Mouse (Mus musculus) forebrain, embryonic 16.5 days (tissue): ENCODE data around the gene Thap2. TPM values are rescaled to one million over a fixed set of nuclear protein-coding genes. Genes with fewer than 3 reads are reported as not detected.

Source experiments
- ATAC-seq: fragments of 200-750 bp; cut with Nextera tagmentation; 2 replicates; pipeline ENCODE4 v1.8.0; 2017; ENCODE audit warnings: mild to moderate bottlenecking, moderate library complexity
- H3K27ac ChIP-seq: fragments of 300-500 bp; sonication (generic); 2 replicates; pipeline ENCODE4 v1.5.1; 2014; ENCODE audit warnings: low read length, control low read depth
- H3K27me3 ChIP-seq: fragments of 300-500 bp; sonication (generic); replicated peaks from 2 replicates; pipeline ENCODE4 v1.6.1; 2014; ENCODE audit warnings: low read length; ENCODE audit not compliant: control insufficient read depth, insufficient read depth
- H3K36me3 ChIP-seq: fragments of 300-500 bp; sonication (generic); 2 replicates; pipeline ENCODE4 v1.6.1; 2014; ENCODE audit not compliant: control insufficient read depth, insufficient read depth
- H3K4me1 ChIP-seq: fragments of 300-500 bp; sonication (generic); replicated peaks from 2 replicates; pipeline ENCODE4 v1.6.1; 2014; ENCODE audit warnings: low read length; ENCODE audit not compliant: control insufficient read depth, insufficient read depth
- H3K4me2 ChIP-seq: fragments of 300-500 bp; sonication (generic); 2 replicates; pipeline ENCODE4 v1.6.1; 2014; ENCODE audit warnings: mild to moderate bottlenecking, low read length, control low read depth
- H3K4me3 ChIP-seq: fragments of 300-500 bp; sonication (generic); replicated peaks from 2 replicates; pipeline ENCODE4 v1.5.1; 2014; ENCODE audit warnings: mild to moderate bottlenecking, low read length, control low read depth
- H3K9ac ChIP-seq: fragments of 300-500 bp; sonication (generic); replicated peaks from 2 replicates; pipeline ENCODE4 v1.6.1; 2014; ENCODE audit warnings: low read depth, low read length, control low read depth
- H3K9me3 ChIP-seq: fragments of 300-500 bp; sonication (generic); 2 replicates; pipeline ENCODE4 v1.6.1; 2016; ENCODE audit warnings: low read length; ENCODE audit not compliant: control insufficient read depth
- WGBS: fragments of 180-500 bp; shearing (Covaris S2); extraction: QIAGEN DNeasy Blood & Tissue Kit; methylation state at CpG from one replicate; pipeline ENCODE4 v1.1.7; 2014; 5-methylcytosine and 5-hydroxymethylcytosine counted together
- polyA plus RNA-seq: library from polyadenylated mRNA; unstranded; fragments of >200 nt; fragmentation: Nextera tagmentation; extraction: Ambion mirVana; gene quantifications from 2 replicates; pipeline ENCODE4 v1.2.1, GENCODE M21; 2015

The Thap2 gene
- polyA plus RNA-seq, 1 experiment from 2014 or later = 30.7 TPM

GRCm38 (mm10) chr10:115342771-115343425, 41.3 kb downstream of the Thap2 start:
- Histone ChIP-seq H3K9ac (no peak overlapping the region), H3K9me3 (no peaks in the 10 kb centered on the region), H3K4me2 (no peak overlapping the region), H3K36me3 (peaks cover 17% of the 10 kb centered on the region), H3K4me1 (no peaks in the 10 kb centered on the region), H3K27me3 (no peaks in the 10 kb centered on the region), H3K27ac (no peak overlapping the region), H3K4me3 (no peak overlapping the region)
- WGBS = 85% methylated on average over 4 of the region's 4 CpGs
- ATAC-seq = no peak

- Histone ChIP-seq H3K4me1 (no peaks in the 10 kb centered on the region), H3K36me3 (peaks cover 11% of the 10 kb centered on the region; the same call in 1 of the 2 replicates), H3K27ac (no peak overlapping the region), H3K27me3 (no peaks in the 10 kb centered on the region), H3K4me2 (no peak overlapping the region), H3K9ac (no peak overlapping the region), H3K9me3 (no peaks in the 10 kb centered on the region), H3K4me3 (no peak overlapping the region)
- ATAC-seq = no peak
- WGBS = 93% methylated on average over 7 of the region's 7 CpGs
Observed at GRCm38 (mm10) chr10:115339820-115340328, 44.4 kb downstream of the Thap2 start.

GRCm38 (mm10) chr10:115336901-115337300, 47.3 kb downstream of the Thap2 start:
- WGBS = 94% methylated on average over 4 of the region's 4 CpGs
- Histone ChIP-seq H3K4me2 (no peak overlapping the region), H3K27me3 (no peaks in the 10 kb centered on the region), H3K27ac (no peak overlapping the region), H3K9ac (no peak overlapping the region), H3K4me1 (no peaks in the 10 kb centered on the region), H3K36me3 (peaks cover 5% of the 10 kb centered on the region; the same call in 1 of the 2 replicates), H3K4me3 (no peak overlapping the region), H3K9me3 (no peaks in the 10 kb centered on the region)
- ATAC-seq = no peak

- no peak for ATAC-seq
- WGBS = 73% methylated on average over 9 of the region's 9 CpGs
- no peak overlapping the region for H3K4me3 ChIP-seq
Observed at GRCm38 (mm10) chr10:115333528-115333927, 50.7 kb downstream of the Thap2 start.

GRCm38 (mm10) chr10:115332997-115333396, 51.2 kb downstream of the Thap2 start:
- H3K4me2 ChIP-seq = no peak overlapping the region
- H3K4me3 ChIP-seq = no peak overlapping the region
- H3K9ac ChIP-seq = no peak overlapping the region
- H3K27ac ChIP-seq = no peak overlapping the region
- H3K9me3 ChIP-seq = no peaks in the 10 kb centered on the region
- H3K4me1 ChIP-seq = no peaks in the 10 kb centered on the region
- no peaks in the 10 kb centered on the region for H3K36me3 ChIP-seq
- 80% methylated on average over 4 of the region's 4 CpGs for WGBS
- ATAC-seq = no peak
- no peaks in the 10 kb centered on the region for H3K27me3 ChIP-seq

More at GRCm38 (mm10) chr10:115333528-115333927, 50.7 kb downstream of the Thap2 start:
- H3K27ac ChIP-seq = no peak overlapping the region
- no peaks in the 10 kb centered on the region for H3K27me3 ChIP-seq
- H3K4me2 ChIP-seq = no peak overlapping the region
- H3K36me3 ChIP-seq = no peaks in the 10 kb centered on the region
- H3K9ac ChIP-seq = no peak overlapping the region
- no peaks in the 10 kb centered on the region for H3K9me3 ChIP-seq
- no peaks in the 10 kb centered on the region for H3K4me1 ChIP-seq

- H3K9ac ChIP-seq = no peak overlapping the region
- no peaks in the 10 kb centered on the region for H3K9me3 ChIP-seq
- no peak overlapping the region for H3K4me3 ChIP-seq
- no peaks in the 10 kb centered on the region for H3K27me3 ChIP-seq
- no peak for ATAC-seq
- no peaks in the 10 kb centered on the region for H3K4me1 ChIP-seq
- no peak overlapping the region for H3K4me2 ChIP-seq
- H3K36me3 ChIP-seq = no peaks in the 10 kb centered on the region
- 90% methylated on average over 8 of the region's 8 CpGs for WGBS
- H3K27ac ChIP-seq = no peak overlapping the region
Observed at GRCm38 (mm10) chr10:115332420-115332952, 51.8 kb downstream of the Thap2 start.

- WGBS = 89% methylated on average over 3 of the region's 3 CpGs
- ATAC-seq = no peak
- no peaks in the 10 kb centered on the region for H3K9me3 ChIP-seq
- no peak overlapping the region for H3K4me3 ChIP-seq
- H3K27me3 ChIP-seq = no peaks in the 10 kb centered on the region
- H3K27ac ChIP-seq = no peak overlapping the region
- no peak overlapping the region for H3K4me2 ChIP-seq
- H3K9ac ChIP-seq = no peak overlapping the region
- no peaks in the 10 kb centered on the region for H3K36me3 ChIP-seq
- H3K4me1 ChIP-seq = no peaks in the 10 kb centered on the region
Observed at GRCm38 (mm10) chr10:115329010-115329530, 55.2 kb downstream of the Thap2 start.

- Histone ChIP-seq H3K27me3 (no peaks in the 10 kb centered on the region), H3K36me3 (no peaks in the 10 kb centered on the region), H3K27ac (no peak overlapping the region), H3K9me3 (no peaks in the 10 kb centered on the region), H3K4me2 (no peak overlapping the region), H3K4me1 (no peaks in the 10 kb centered on the region), H3K4me3 (no peak overlapping the region), H3K9ac (no peak overlapping the region)
- 81% methylated on average over 6 of the region's 6 CpGs for WGBS
- no peak for ATAC-seq
Observed at GRCm38 (mm10) chr10:115328514-115328913, 55.7 kb downstream of the Thap2 start.

- no peaks in the 10 kb centered on the region for H3K27me3 ChIP-seq
- 8% methylated on average over 6 of the region's 6 CpGs for WGBS
- no peaks in the 10 kb centered on the region for H3K9me3 ChIP-seq
- H3K4me2 ChIP-seq = no peak overlapping the region
- ATAC-seq = peak; percentile 59; the same call in 1 of the 2 replicates
- H3K4me1 ChIP-seq = no peaks in the 10 kb centered on the region
- no peak overlapping the region for H3K9ac ChIP-seq
- no peak overlapping the region for H3K4me3 ChIP-seq
- H3K36me3 ChIP-seq = no peaks in the 10 kb centered on the region
- no peak overlapping the region for H3K27ac ChIP-seq
Observed at GRCm38 (mm10) chr10:115323295-115323694, 60.9 kb downstream of the Thap2 start.
